Mouse (Mus musculus): ENCODE data around the gene Gapdhs. TPM values are rescaled to one million over a fixed set of nuclear protein-coding genes. Genes with fewer than 3 reads are reported as not detected.
A peak's percentile ranks its signal among the peaks of the same experiment; 100 is the strongest.

The Gapdhs gene
- polyA plus RNA-seq, 1 experiment from 2014 or later: 0.38 TPM

DNA sequence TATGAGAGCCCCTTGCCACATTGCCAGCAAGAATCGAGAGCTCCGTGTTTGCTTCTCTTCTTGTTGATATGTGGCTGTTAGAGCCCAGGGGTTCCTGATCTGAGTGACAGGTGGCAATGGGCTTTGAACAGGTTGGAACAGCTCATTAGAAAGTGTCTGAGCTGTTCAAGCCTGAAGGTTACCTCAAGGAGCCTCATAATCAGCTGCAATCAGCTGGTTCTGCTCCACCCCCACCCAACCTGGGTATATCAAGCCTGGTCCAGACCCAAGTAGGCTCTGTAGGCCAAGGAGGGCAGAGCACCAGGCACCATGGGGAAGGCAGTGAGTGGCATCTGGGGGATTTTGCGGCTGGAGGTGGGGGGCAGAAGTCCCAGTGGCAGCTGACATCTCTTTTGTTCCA lies 31.5 kb downstream of the Gapdhs start, which contains the start of gene Atp4a:
Atp4a (plus strand) TSS at position 268 of the 400 bp plus-strand sequence.
- H3K36me3 ChIP-seq (ENCODE audit: control insufficient read depth, insufficient read depth, low read length): no peaks in the 10 kb centered on the region
- peaks cover 9% of the 10 kb centered on the region for H3K27me3 ChIP-seq (replicated peaks; ENCODE audit: control insufficient read depth, insufficient read depth, low read length)
- H3K4me2 ChIP-seq (ENCODE audit: low read depth, low read length): no peak within 1 kb of the TSS
- H3K9me3 ChIP-seq (ENCODE audit: control insufficient read depth, low read length): no peaks in the 10 kb centered on the region
- DNase-seq (ENCODE audit: low spot score) (no peak), ATAC-seq (ENCODE audit: low read depth) (no peak)
- H3K27ac ChIP-seq (replicated peaks; ENCODE audit: low read depth, low read length): no peak within 1 kb of the TSS
- 80% methylated on average over 3 of the region's 3 CpGs for WGBS
- H3K9ac ChIP-seq (ENCODE audit: low read depth, low read length): no peak within 1 kb of the TSS
- no peak within 1 kb of the TSS for H3K4me3 ChIP-seq (ENCODE audit: low read depth, low read length)
- no peaks in the 10 kb centered on the region for H3K4me1 ChIP-seq (ENCODE audit: control insufficient read depth, insufficient read depth, low read length)

- 88% methylated on average over 1 of the region's 1 CpGs for WGBS
These were observed 36.0 kb downstream of the Gapdhs start for GRCm38 (mm10) chr7:30707441-30707840.

DNA sequence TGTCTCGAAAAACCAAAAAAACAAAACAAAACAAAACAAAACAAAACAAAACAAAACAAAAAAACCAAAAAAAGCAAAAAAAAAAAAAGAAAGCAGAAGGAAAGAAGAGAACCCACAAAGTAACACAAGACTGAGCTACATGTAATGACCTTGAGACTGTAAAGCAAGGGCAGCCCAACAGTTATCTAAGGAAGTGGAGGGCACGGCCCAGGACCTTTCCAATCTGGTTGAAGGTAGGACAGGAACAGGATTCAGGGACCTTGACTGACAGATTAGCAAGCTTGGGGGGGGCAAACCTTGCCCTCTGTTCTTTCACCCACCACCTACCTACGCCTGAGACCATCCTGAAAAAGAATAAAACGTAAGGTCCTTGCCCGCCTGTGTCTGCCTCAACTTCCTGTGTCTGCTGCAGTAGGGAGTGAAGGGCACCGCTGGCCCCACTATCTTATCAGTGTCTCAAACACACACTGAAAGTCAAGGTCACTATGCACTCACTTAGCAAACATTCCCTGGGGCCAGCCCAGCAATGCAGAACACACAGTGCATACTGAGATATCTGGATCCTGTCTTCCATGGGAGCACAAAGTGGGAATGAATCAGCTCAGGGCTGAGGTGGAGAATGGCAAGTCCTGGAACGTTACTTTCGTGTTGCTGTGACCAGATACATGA lies 37.1 kb downstream of the Gapdhs start:
- Histone ChIP-seq H3K27ac (replicated peaks; ENCODE audit: low read depth, low read length) (no peak overlapping the region), H3K36me3 (ENCODE audit: control insufficient read depth, insufficient read depth, low read length) (no peaks in the 10 kb centered on the region), H3K4me3 (ENCODE audit: low read depth, low read length) (no peak overlapping the region), H3K9me3 (ENCODE audit: control insufficient read depth, low read length) (no peaks in the 10 kb centered on the region), H3K4me2 (ENCODE audit: low read depth, low read length) (no peak overlapping the region), H3K9ac (ENCODE audit: low read depth, low read length) (no peak overlapping the region), H3K4me1 (ENCODE audit: control insufficient read depth, insufficient read depth, low read length) (no peaks in the 10 kb centered on the region), H3K27me3 (replicated peaks; ENCODE audit: control insufficient read depth, insufficient read depth, low read length) (no peaks in the 10 kb centered on the region)
- DNase-seq (ENCODE audit: low spot score): no peak
- ATAC-seq (ENCODE audit: low read depth): no peak
- WGBS: 73% methylated on average over 8 of the region's 8 CpGs

More at GRCm38 (mm10) chr7:30707441-30707840, 36.0 kb downstream of the Gapdhs start:
- no peaks in the 10 kb centered on the region for H3K9me3 ChIP-seq (ENCODE audit: control insufficient read depth, low read length)
- H3K4me3 ChIP-seq (ENCODE audit: low read depth, low read length): no peak overlapping the region
- no peak for ATAC-seq (ENCODE audit: low read depth)
- H3K36me3 ChIP-seq (ENCODE audit: control insufficient read depth, insufficient read depth, low read length): no peaks in the 10 kb centered on the region
- H3K4me2 ChIP-seq (ENCODE audit: low read depth, low read length): no peak overlapping the region
- H3K27ac ChIP-seq (replicated peaks; ENCODE audit: low read depth, low read length): no peak overlapping the region
- DNase-seq (ENCODE audit: low spot score): no peak
- no peaks in the 10 kb centered on the region for H3K4me1 ChIP-seq (ENCODE audit: control insufficient read depth, insufficient read depth, low read length)
- H3K9ac ChIP-seq (ENCODE audit: low read depth, low read length): no peak overlapping the region
- H3K27me3 ChIP-seq (replicated peaks; ENCODE audit: control insufficient read depth, insufficient read depth, low read length): no peaks in the 10 kb centered on the region

DNA sequence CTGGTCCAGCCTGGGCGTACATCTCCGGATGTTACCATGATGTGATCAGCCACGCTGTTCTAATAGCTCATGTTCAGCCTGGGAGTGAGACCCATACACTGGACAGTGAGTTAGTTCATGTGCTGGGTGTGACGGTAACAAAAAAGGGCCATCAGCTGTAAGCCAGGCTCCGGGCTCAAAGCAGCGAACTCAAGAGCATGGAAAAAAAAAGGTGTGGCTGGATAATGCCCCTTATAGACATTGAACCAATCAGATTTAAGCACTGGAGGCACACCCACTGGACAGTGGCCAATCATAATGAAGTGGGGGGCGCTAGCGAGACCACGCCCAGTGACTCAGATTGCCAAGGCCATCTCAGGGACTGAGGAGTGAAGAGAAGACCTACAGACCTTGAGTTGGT lies 44.9 kb downstream of the Gapdhs start, which contains the start of gene 2200002J24Rik:
2200002J24Rik (plus strand) TSS at position 338 of the 400 bp plus-strand sequence.
- DNase-seq (ENCODE audit: low spot score): peak; percentile 24
- Histone ChIP-seq H3K27me3 (replicated peaks; ENCODE audit: control insufficient read depth, insufficient read depth, low read length) (no peaks in the 10 kb centered on the region), H3K9me3 (ENCODE audit: control insufficient read depth, low read length) (no peaks in the 10 kb centered on the region), H3K27ac (replicated peaks; ENCODE audit: low read depth, low read length) (no peak within 1 kb of the TSS), H3K36me3 (ENCODE audit: control insufficient read depth, insufficient read depth, low read length) (no peaks in the 10 kb centered on the region), H3K9ac (ENCODE audit: low read depth, low read length) (no peak within 1 kb of the TSS), H3K4me1 (ENCODE audit: control insufficient read depth, insufficient read depth, low read length) (peaks cover 3% of the 10 kb centered on the region; the same call in 1 of the 2 replicates), H3K4me3 (ENCODE audit: low read depth, low read length) (no peak within 1 kb of the TSS), H3K4me2 (ENCODE audit: low read depth, low read length) (no peak within 1 kb of the TSS)
- 40% methylated on average over 9 of the region's 9 CpGs for WGBS
- no peak for ATAC-seq (ENCODE audit: low read depth)

DNA sequence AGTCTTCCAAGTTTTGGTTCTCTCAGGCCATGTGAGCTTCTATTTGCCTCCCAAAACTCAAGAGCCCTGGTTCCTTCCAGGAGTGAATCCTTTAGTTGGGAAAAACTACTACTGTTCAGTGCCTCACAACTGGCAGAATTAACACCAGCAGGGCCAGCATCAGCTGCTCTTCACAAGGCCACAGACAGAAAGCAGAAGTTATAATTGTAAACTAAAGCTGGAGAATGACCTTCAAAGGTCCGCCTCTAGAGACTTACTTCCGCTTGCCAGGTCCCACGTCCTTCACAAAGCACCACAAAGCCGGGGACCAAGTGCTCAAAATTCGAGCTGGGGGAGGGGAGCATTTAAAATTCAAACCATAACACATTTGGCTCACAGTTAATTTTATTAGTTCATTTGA lies 45.4 kb downstream of the Gapdhs start:
- WGBS: 58% methylated on average over 5 of the region's 5 CpGs

DNA sequence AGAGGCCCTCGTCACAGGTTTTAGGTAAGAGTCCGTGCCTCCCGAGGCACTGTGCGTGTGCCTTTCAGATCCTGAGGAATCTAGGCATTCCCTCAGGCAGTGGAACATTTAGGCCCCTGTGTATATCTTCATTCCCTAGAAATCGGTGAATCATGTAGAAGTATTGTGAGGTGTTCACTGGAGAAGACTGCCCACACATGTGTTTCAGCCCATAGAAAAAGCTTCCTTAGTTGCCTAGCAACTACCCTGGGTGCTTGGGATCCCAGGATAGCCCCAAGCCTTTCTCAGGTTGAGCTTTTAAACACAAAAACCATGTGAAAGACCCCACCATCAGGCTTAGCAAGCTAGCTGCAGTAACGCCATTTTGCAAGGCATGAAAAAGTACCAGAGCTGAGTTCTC lies 55.2 kb downstream of the Gapdhs start:
- 63% methylated on average over 6 of the region's 6 CpGs for WGBS
- DNase-seq (ENCODE audit: low spot score): no peak
- no peaks in the 10 kb centered on the region for H3K9me3 ChIP-seq (ENCODE audit: control insufficient read depth, low read length)
- H3K4me3 ChIP-seq (ENCODE audit: low read depth, low read length): no peak overlapping the region
- H3K27ac ChIP-seq (replicated peaks; ENCODE audit: low read depth, low read length): no peak overlapping the region
- ATAC-seq (ENCODE audit: low read depth): no peak
- H3K27me3 ChIP-seq (replicated peaks; ENCODE audit: control insufficient read depth, insufficient read depth, low read length): peaks cover 15% of the 10 kb centered on the region
- no peak overlapping the region for H3K9ac ChIP-seq (ENCODE audit: low read depth, low read length)
- H3K4me2 ChIP-seq (ENCODE audit: low read depth, low read length): no peak overlapping the region
- no peaks in the 10 kb centered on the region for H3K36me3 ChIP-seq (ENCODE audit: control insufficient read depth, insufficient read depth, low read length)
- H3K4me1 ChIP-seq (ENCODE audit: control insufficient read depth, insufficient read depth, low read length): no peaks in the 10 kb centered on the region

More for the DNA sequence above, 45.4 kb downstream of the Gapdhs start:
- Histone ChIP-seq H3K36me3 (ENCODE audit: control insufficient read depth, insufficient read depth, low read length) (no peaks in the 10 kb centered on the region), H3K4me2 (ENCODE audit: low read depth, low read length) (no peak overlapping the region), H3K27ac (replicated peaks; ENCODE audit: low read depth, low read length) (no peak overlapping the region), H3K27me3 (replicated peaks; ENCODE audit: control insufficient read depth, insufficient read depth, low read length) (no peaks in the 10 kb centered on the region), H3K9ac (ENCODE audit: low read depth, low read length) (no peak overlapping the region), H3K4me1 (ENCODE audit: control insufficient read depth, insufficient read depth, low read length) (peaks cover 3% of the 10 kb centered on the region; the same call in 1 of the 2 replicates), H3K9me3 (ENCODE audit: control insufficient read depth, low read length) (no peaks in the 10 kb centered on the region), H3K4me3 (ENCODE audit: low read depth, low read length) (no peak overlapping the region)
- ATAC-seq (ENCODE audit: low read depth) (no peak), DNase-seq (ENCODE audit: low spot score) (no peak)

DNA sequence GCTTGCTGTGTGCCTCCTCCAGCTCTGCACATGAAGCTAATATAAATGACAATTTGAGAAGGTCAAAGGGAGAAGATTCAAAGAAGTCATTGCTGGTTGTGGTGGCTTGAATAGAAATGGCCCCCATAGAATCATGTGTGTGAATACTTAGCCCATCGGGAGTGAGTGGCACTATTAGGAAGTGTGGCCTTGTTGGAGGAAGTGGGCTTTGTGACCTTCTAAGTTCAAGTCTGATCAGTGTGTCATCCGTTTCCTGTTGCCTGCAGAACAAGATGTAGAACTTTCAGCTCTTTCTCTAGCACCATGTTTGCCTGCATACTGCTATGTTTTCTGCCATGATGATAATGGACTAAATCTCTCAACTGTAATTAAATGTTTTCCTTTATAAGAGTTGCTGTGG lies 60.1 kb downstream of the Gapdhs start:
- H3K9me3 ChIP-seq (ENCODE audit: control insufficient read depth, low read length): no peaks in the 10 kb centered on the region
- ATAC-seq (ENCODE audit: low read depth): no peak
- no peak overlapping the region for H3K9ac ChIP-seq (ENCODE audit: low read depth, low read length)
- H3K4me3 ChIP-seq (ENCODE audit: low read depth, low read length): no peak overlapping the region
- 68% methylated on average over 2 of the region's 2 CpGs for whole genome bisulfite sequencing
- no peak overlapping the region for H3K4me2 ChIP-seq (ENCODE audit: low read depth, low read length)
- no peaks in the 10 kb centered on the region for H3K4me1 ChIP-seq (ENCODE audit: control insufficient read depth, insufficient read depth, low read length)
- H3K36me3 ChIP-seq (ENCODE audit: control insufficient read depth, insufficient read depth, low read length): no peaks in the 10 kb centered on the region
- DNase-seq (ENCODE audit: low spot score): no peak
- H3K27ac ChIP-seq (replicated peaks; ENCODE audit: low read depth, low read length): no peak overlapping the region
- H3K27me3 ChIP-seq (replicated peaks; ENCODE audit: control insufficient read depth, insufficient read depth, low read length): peaks cover 15% of the 10 kb centered on the region

DNA sequence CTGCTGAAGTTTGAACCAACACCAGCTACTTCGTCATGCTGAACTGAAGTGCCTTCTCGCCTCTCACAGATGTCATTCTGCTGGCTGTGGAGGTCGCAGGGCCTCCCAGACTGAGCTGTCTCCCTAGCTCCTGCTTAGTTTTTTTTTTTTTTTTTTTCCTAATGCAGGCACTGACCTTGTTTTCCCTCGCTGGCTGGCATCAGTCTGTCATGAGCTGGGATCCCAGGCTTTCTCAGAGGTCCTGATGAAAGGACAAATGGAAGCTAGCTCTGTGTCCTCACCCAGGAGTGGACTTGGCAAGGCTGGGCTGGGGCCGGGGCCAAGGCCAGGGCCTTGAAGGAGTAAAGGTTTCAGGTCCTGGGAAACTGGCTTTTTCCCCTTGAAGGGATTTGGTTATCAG lies 61.6 kb downstream of the Gapdhs start:
- Histone ChIP-seq H3K9ac (ENCODE audit: low read depth, low read length) (no peak overlapping the region), H3K4me2 (ENCODE audit: low read depth, low read length) (no peak overlapping the region), H3K4me1 (ENCODE audit: control insufficient read depth, insufficient read depth, low read length) (no peaks in the 10 kb centered on the region), H3K27ac (replicated peaks; ENCODE audit: low read depth, low read length) (no peak overlapping the region), H3K9me3 (ENCODE audit: control insufficient read depth, low read length) (no peaks in the 10 kb centered on the region), H3K4me3 (ENCODE audit: low read depth, low read length) (no peak overlapping the region), H3K36me3 (ENCODE audit: control insufficient read depth, insufficient read depth, low read length) (no peaks in the 10 kb centered on the region), H3K27me3 (replicated peaks; ENCODE audit: control insufficient read depth, insufficient read depth, low read length) (peaks cover 5% of the 10 kb centered on the region; the same call in 1 of the 2 replicates)
- no peak for DNase-seq (ENCODE audit: low spot score)
- ATAC-seq (ENCODE audit: low read depth): no peak
- WGBS: 48% methylated on average over 5 of the region's 5 CpGs
